Mouse (Mus musculus) retina, embryonic 14.5 days (tissue): ENCODE measurements at regions not wholly inside any gene's neighbourhood (a gene's known extent, or its start where the extent isn't known, plus 50 kb on each side); places are given as distances from the start of the nearest gene placed in this dataset.
"Not testable (repeated sequence)": the region's sequence is repeated elsewhere in the genome, so short reads cannot be mapped to it uniquely, and the experiment has no call there.

Experiments
- DNase-seq: peaks from one replicate; pipeline ENCODE4 v3.0.0-alpha.2; 2015; ENCODE audit warnings: low spot score

GRCm38 (mm10) chr1:95397188-95397587, 83.8 kb downstream of the Fam174a start:
- DNase-seq, result peak; percentile 33

GRCm38 (mm10) chr1:95399764-95400163, 86.3 kb downstream of the Fam174a start:
- DNase-seq, result no peak

DNA sequence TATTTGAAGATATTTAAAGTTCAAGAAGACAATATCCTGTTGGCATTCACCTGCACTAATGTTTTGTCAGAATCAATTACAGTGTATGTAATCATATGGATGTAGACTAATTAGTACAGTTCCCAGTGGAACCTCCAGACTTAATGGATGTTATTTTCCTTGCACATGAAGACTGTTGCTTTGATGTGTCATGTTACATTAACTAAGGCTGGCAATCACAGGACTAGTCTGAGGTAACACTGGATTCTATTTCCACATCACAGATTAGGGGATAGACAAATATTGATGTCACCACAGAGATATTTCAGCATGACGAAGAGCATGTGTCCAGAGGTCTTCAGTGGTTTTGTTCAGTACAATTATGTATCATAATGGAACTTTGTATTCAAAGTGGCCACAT, 108.8 kb downstream of the Fam174a start:
- peak; percentile 73 for DNase-seq

GRCm38 (mm10) chr1:95425420-95425819, 112.0 kb downstream of the Fam174a start:
- no peak for DNase-seq

DNA sequence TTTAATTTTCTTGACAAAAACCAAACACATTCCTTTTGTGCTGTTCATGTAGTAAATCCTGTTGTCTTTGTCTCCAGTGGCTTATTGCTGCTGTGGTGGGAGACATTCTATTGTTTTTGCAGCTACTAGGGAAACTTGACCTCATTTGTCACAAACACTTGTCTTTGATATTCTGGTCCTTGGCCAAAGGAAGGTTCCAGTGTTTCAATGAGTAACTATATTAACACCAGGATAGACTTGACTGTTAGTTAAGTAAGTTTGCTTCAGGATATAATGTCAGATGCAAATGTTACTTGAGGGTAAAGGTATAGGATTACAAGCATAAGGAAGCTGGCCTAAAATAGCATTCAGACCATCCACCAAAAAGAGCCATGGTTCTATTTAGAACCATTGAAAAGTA, 123.7 kb downstream of the Fam174a start:
- no peak for DNase-seq

DNA sequence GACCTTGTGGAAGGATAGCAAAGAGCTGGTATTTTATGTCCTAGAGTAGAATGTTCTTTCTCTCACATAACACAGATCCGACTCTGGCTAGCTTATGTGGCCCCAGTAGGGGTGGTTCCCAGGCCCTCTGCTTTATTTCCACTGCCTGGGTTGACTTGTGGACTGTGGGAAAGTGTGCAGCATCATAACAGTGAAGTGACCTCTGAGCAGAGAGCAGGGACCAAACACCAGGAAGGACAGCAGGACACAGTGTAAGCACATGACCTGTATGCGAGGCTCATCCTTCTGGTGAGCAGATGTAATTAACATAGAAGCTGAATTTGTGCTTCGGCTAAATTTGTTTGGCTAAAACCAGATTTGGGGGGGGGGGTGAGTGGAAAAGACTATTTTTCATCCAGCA, 132.1 kb downstream of the Fam174a start:
- no peak for DNase-seq

DNA sequence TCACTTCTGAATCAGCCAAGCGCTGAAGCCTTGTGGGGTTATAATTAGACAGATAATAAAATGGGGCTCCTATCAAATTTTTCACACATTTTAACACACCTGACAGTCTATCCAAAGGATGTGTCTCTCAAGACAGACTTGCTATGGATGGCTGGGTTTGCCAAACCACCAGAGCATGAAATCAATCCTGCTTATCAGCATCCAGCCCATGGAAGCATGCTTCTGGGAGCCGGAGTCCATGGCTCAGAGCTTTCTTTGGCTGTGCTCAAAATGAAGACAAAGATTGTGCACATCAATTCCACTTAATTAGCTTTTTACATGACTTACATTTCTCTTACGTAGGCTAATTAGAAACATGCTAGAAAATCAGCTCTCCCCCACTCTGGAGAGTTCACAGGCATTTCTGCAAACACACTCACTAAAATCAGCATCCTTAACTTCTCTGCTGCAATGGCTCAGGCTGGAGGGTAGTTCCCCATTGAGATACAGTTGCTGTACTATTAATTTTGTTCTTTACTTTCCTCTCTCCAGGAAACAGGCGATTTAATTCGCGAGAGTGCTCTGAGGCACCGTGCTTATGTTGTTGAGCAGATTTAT, 135.6 kb downstream of the Fam174a start:
- DNase-seq, result peak; percentile 28

GRCm38 (mm10) chr1:95450920-95451332, 137.5 kb downstream of the Fam174a start:
- no peak for DNase-seq

DNA sequence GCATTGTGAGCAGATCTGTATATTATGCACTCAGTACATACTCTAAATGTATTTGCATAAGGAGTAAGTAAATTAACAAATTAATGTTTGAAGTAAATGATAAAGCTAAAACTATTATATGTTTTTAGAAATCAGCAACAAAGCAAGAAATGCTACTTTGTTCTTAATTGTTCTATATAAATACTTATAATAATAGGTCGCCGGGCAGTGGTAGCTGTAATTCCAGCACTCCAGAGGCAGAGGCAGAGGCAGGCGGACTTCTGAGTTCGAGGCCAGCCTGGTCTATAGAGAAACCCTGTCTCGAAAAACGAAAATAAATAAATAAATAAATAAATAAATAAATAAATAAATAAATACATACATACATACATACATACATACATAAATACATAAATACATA, 138.3 kb downstream of the Fam174a start:
- DNase-seq, result peak; percentile 74

- DNase-seq, result no peak
Observed at GRCm38 (mm10) chr1:95454246-95454645, 140.8 kb downstream of the Fam174a start.

DNA sequence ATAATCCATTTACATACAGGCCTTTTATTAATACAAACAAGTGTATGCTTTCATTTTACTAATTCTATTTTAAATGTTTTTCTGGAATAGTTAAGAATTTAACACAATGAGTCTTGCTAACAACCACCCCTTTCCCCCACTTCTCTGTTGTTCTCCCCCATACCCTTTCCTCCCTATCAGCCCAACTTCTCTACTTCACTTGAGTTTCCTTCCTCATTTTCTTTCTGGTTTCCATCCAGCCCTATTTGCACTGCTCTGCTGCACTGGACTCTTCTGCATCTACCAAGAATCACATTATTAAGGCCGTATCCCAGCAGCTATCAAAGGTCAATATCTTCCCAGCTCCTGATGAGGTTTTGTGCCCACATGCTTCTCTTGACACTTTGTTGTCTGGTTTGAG, 145.9 kb downstream of the Fam174a start:
- no peak for DNase-seq

GRCm38 (mm10) chr1:95468095-95468494, 154.7 kb downstream of the Fam174a start:
- no peak for DNase-seq

- no peak for DNase-seq
Observed at GRCm38 (mm10) chr1:95468772-95469171, 155.3 kb downstream of the Fam174a start.

DNA sequence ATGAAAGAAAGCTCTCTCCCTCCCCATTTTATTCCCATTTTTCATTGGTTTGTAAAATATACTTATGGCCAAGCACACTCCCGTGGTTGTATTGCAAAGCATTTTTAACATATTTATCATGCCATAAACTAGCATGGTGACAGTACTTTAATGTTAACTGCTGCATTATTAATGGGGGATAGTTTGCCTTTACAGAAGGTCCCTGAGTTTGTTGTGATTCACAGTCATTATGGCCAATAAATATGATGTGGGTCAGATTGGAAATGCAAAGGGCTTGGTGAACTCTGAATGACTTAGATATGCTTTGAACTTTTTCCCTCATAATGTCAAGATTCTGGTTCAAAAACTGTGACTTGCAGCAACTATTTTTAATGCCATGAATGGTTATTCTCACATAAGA, 157.1 kb downstream of the Fam174a start:
- DNase-seq, result no peak

- DNase-seq, result no peak
Observed at GRCm38 (mm10) chr1:95493004-95493403, 174.4 kb downstream of the St8sia4 start.

DNA sequence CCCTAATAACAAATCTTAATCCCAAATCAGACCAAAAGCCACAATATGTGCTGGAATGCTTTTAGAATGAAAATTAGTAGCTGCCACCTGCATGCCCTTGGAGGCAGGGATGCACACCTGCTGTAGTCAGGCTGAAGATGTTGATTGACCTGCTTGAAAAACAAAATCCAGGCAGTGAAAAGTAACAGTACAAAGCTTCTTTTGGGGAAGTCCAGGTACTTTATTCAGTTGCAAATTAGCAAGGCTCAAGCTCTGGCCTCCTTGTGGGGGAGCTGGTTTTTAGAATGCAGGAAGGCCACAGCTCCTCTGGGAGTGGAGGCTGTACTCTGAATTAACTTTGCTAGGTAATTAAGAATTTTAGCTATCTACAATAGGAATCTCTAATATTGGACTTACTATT, 166.7 kb downstream of the St8sia4 start:
- DNase-seq, result not testable (repeated sequence)

DNA sequence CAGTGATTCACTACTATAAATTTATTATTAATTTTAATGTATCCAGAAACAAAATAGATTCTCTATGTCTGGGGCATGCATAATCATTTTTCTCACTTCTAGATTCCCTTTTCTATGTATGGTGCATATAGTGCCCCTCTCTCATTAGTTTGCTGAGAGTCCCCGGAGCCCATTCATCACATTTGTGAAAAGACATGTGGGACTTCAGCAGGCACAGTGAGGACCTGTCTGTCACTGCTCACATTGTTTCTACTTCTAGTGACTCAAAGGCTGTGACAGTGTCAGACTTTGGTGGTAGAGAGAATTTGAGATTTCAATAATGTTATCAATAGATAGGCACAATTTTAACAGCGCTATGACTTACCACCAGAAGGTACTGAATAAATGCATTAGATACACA, 158.7 kb downstream of the St8sia4 start:
- DNase-seq, result no peak

GRCm38 (mm10) chr1:95528726-95529125, 138.6 kb downstream of the St8sia4 start:
- peak; percentile 20 for DNase-seq

DNA sequence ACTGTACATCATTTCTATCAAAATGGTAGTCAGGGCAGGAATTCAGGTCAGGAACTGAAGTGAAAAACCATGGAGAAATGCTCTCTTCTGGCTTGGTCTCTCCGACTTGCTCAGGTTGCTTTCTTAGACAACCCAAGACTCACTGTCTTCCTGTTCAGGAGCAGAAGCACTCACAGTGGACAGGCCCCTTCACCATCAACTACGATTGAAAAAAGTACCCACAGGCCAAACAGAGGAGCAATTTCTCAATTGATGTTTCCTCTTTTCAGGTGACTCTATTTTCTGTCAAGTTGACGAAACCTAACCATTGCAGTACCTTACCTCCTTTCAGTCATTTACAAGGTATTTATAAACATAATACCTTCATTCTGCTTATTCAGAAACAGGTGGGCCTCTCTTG, 136.4 kb downstream of the St8sia4 start:
- DNase-seq, result no peak
